Mouse (Mus musculus) lung, postnatal 10 days (tissue): ENCODE results near the gene Thbd.
A peak's percentile ranks its signal among the peaks of the same experiment; 100 is the strongest.

Experiments used
- DNase-seq: peaks from one replicate; pipeline ENCODE4 v3.0.0; 2021

Thbd gene

DNA sequence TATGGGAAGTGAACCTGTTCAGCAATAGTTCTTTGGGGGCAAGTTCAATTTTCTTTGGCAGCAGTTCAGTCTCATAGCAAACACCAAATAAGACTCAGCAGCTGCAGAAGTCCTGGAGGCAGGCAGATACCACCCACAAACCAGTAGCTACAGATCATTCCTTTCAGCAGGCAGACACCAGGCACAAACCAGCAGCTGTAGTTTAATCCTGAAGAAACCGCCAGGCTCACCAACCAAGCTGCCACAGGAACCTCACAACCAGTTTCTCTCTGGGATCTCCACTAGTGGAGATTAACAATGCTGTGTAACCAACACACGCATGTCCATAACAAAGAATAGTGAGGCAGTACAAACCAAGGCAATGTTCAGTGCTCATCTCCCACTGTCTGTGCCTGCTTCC is 26.9 kb downstream of the Thbd start:
- DNase-seq, result no peak

DNA sequence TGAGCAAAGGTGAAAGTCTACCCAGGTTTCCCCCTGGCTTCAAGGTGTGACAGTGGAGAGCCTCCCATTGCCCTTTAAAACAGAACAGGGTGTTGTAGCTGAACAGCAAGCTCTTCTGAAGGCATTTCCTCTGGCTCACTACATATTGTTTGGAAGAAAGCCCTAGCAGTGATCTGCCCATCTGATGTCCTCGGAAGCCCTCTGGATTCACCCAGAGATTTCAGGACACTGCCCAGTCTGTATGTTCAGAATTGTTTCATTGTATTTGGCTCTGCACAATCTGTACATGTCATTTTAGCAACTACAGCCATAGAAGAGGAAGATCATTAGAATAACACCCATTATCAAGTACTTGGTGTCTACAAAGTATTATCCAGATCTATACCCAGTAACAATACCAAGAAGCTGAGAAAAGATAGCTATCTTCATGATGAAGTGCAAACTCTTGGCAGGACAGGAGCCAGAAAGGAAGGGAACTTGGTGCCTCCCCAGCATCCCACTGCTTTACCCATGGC is 28.0 kb downstream of the Thbd start:
- DNase-seq, result peak; percentile 55

DNA sequence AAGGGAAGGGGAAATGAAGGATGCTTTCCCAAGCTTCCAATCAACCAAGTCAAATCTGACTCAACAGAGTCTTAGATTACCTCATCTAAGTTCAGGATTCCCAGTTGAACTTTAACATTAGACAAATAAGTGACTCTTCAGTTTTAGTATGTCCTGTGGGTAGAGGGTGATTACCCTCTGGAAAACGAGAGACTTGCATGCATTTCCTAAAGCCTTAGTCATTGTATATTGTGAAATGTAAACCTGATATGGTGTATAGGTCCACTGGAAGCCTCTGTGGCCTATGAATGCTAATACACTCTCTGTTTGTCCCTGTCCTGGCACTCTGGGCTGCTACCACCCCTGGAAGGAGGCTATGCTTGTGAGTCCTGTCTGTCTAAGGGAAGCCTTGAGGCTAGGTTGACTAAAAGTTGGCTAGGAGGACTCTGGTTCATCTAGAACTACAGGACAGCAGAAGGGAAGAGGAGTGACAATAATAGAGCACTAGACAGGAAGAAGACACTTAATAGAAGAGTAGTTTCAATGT is 29.1 kb downstream of the Thbd start:
- DNase-seq, result no peak

DNA sequence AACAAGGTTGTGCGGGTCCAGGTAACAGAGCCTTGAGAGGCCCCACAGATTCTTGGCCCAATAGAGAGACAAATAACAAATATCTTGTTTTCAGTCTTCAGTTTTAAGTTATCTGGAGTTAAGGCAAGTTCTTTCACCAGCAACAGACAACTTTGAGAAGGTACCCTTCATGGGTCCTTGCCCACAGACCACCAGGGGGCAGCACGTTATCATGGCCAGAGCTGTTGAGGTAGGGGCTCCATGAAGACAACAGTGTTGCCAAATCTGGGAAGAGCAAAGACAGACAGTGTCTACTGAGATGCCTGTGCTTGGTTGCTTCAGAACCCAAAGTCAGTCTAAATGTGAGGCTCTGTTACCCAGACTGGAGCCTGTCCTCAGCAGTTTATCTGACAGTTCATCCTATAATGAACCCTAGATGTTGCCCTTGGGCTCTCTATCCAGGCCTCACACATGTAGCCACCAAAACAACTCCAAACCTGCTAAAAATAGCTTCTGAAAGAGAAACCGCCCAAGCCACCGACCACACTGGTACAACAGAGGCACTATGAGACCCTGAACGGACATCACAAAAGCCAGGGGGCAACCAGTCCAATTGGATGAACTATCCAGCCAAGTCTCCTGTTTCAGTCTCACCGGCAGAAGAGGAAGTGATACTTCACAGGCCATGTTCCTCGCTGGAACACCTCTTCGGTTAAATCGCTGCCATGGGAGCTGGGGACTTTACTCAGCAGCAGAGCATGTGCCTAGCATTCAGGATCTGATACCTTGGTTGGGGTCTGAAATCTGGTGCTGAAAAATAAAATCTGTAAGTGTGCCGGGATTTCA is 32.5 kb downstream of the Thbd start:
- peak; percentile 62 for DNase-seq

- DNase-seq, result peak; percentile 60
Observed at GRCm38 (mm10) chr2:148373602-148374071, 34.4 kb downstream of the Thbd start.

GRCm38 (mm10) chr2:148371743-148372630 is 36.0 kb downstream of the Thbd start:
- DNase-seq, result peak; percentile 58

- DNase-seq, result no peak
Observed at GRCm38 (mm10) chr2:148365227-148365626, 42.8 kb downstream of the Thbd start.

GRCm38 (mm10) chr2:148364536-148364935 is 43.5 kb downstream of the Thbd start:
- DNase-seq, result no peak

DNA sequence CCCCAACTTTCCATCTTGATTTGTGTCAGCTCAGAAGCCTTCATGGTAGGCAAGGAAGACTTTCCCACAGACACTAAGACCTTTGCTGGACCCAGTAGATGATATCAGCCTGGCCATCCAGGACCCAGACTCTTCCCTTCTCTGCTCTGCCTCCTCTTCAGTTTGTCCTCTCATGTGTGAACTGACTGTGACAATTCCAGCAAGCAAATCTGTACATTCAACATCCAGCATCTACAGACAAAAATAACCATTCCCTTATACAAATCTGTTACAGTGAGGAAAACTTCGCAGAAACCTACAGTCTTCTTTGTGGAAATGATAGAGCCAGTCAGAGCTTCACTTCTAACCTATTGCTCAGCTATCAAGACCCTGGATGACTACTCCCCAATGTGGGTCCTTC is 50.8 kb downstream of the Thbd start:
- no peak for DNase-seq
